Mouse (Mus musculus) activated CD4-positive, CD25-positive, alpha-beta regulatory T cell, adult 4 months (primary cell): ENCODE measurements around the gene Epb41l1. TPM values are rescaled to one million over a fixed set of nuclear protein-coding genes. Genes with fewer than 3 reads are reported as not detected.
"Not testable (repeated sequence)": the region's sequence is repeated elsewhere in the genome, so short reads cannot be mapped to it uniquely, and the experiment has no call there.

Experiments used
- ATAC-seq: one replicate; pipeline ENCODE4 v1.8.0; 2017
- polyA plus RNA-seq, 2 experiments: library from polyadenylated mRNA; unstranded; fragments of 100-300 nt; shearing (Covaris generic); gene quantifications; one replicate each; pipeline ENCODE4 v1.2.1; 2017

The Epb41l1 gene
- polyA plus RNA-seq: under 1 TPM; 0.19 to 0.24 TPM

GRCm38 (mm10) chr2:156420694-156421380, at the start of gene Epb41l1:
Gene Epb41l1 (plus strand): TSS chr2:156420909.
- ATAC-seq: peak; percentile 32

GRCm38 (mm10) chr2:156376956-156377355, 43.8 kb upstream of the Epb41l1 start:
- ATAC-seq: no peak

GRCm38 (mm10) chr2:156379929-156380328, 40.8 kb upstream of the Epb41l1 start:
- ATAC-seq: no peak

GRCm38 (mm10) chr2:156381350-156381749, 39.4 kb upstream of the Epb41l1 start:
- no peak for ATAC-seq

- peak; percentile 93 for ATAC-seq
Observed at GRCm38 (mm10) chr2:156392461-156393154, 28.1 kb upstream of the Epb41l1 start.

GRCm38 (mm10) chr2:156393155-156393828, 27.4 kb upstream of the Epb41l1 start:
- no peak for ATAC-seq

- ATAC-seq: no peak
Observed at GRCm38 (mm10) chr2:156394282-156394681, 26.4 kb upstream of the Epb41l1 start.

- ATAC-seq: no peak
Observed at GRCm38 (mm10) chr2:156396096-156396495, 24.6 kb upstream of the Epb41l1 start.

- no peak for ATAC-seq
Observed at GRCm38 (mm10) chr2:156397988-156398387, 22.7 kb upstream of the Epb41l1 start.

GRCm38 (mm10) chr2:156399485-156399884, 21.2 kb upstream of the Epb41l1 start:
- ATAC-seq: no peak

GRCm38 (mm10) chr2:156401331-156401730, 19.4 kb upstream of the Epb41l1 start:
- no peak for ATAC-seq

- ATAC-seq: no peak
Observed at GRCm38 (mm10) chr2:156402036-156402435, 18.7 kb upstream of the Epb41l1 start.

- no peak for ATAC-seq
Observed at GRCm38 (mm10) chr2:156406987-156407386, 13.7 kb upstream of the Epb41l1 start.

GRCm38 (mm10) chr2:156408168-156408567, 12.5 kb upstream of the Epb41l1 start:
- ATAC-seq: no peak

GRCm38 (mm10) chr2:156411348-156411747, 9.4 kb upstream of the Epb41l1 start:
- not testable (repeated sequence) for ATAC-seq

- ATAC-seq: no peak
Observed at GRCm38 (mm10) chr2:156414996-156415395, 5.7 kb upstream of the Epb41l1 start.

GRCm38 (mm10) chr2:156415674-156416073, 5.0 kb upstream of the Epb41l1 start:
- ATAC-seq: no peak

- ATAC-seq: no peak
Observed at GRCm38 (mm10) chr2:156417194-156417593, 3.5 kb upstream of the Epb41l1 start.

GRCm38 (mm10) chr2:156418467-156418866, 2.2 kb upstream of the Epb41l1 start:
- no peak for ATAC-seq

- ATAC-seq: no peak
Observed at GRCm38 (mm10) chr2:156420327-156420693, 399 bp upstream of the Epb41l1 start.

GRCm38 (mm10) chr2:156421381-156422110, 837 bp downstream of the Epb41l1 start:
- no peak for ATAC-seq

GRCm38 (mm10) chr2:156422631-156423030, 1.9 kb downstream of the Epb41l1 start:
- no peak for ATAC-seq

- ATAC-seq: no peak
Observed at GRCm38 (mm10) chr2:156423672-156424071, 3.0 kb downstream of the Epb41l1 start.
